Mouse (Mus musculus) testis, adult 2 months (tissue): ENCODE measurements around the gene Gm10273. TPM values are rescaled to one million over a fixed set of nuclear protein-coding genes. Genes with fewer than 3 reads are reported as not detected.
"Not testable (repeated sequence)": the region's sequence is repeated elsewhere in the genome, so short reads cannot be mapped to it uniquely, and the experiment has no call there.

Experiments
- H3K27ac ChIP-seq: fragments of 200-500 bp; 2 replicates; pipeline ENCODE4 v1.5.1; 2012; ENCODE audit warnings: low read depth, low read length; ENCODE audit not compliant: control insufficient read depth, insufficient read depth
- H3K27me3 ChIP-seq: fragments of 200-500 bp; 2 replicates; pipeline ENCODE4 v1.6.1; 2012; ENCODE audit warnings: mild to moderate bottlenecking, low read length, moderate library complexity; ENCODE audit not compliant: control insufficient read depth, insufficient read depth
- H3K36me3 ChIP-seq: fragments of 200-500 bp; 2 replicates; pipeline ENCODE4 v1.6.1; 2012; ENCODE audit warnings: mild to moderate bottlenecking, low read length; ENCODE audit not compliant: control insufficient read depth, insufficient read depth
- H3K4me1 ChIP-seq: fragments of 200-500 bp; 2 replicates; pipeline ENCODE4 v1.6.1; 2012; ENCODE audit warnings: low read length; ENCODE audit not compliant: control insufficient read depth, insufficient read depth
- H3K4me3 ChIP-seq: fragments of 200-500 bp; 2 replicates; pipeline ENCODE4 v1.5.1; 2012; ENCODE audit warnings: low read depth, mild to moderate bottlenecking, low read length, moderate library complexity, mixed read lengths; ENCODE audit not compliant: control insufficient read depth
- CTCF ChIP-seq: fragments of 200-500 bp; IDR thresholded peaks from 2 replicates; pipeline ENCODE4 v1.5.1; 2012; ENCODE audit warnings: low read depth, mild to moderate bottlenecking, inconsistent platforms, low read length, moderate library complexity; ENCODE audit not compliant: control insufficient read depth, insufficient read depth, insufficient replicate concordance
- POLR2A ChIP-seq: fragments of 200-500 bp; IDR thresholded peaks from 2 replicates; pipeline ENCODE4 v1.6.1; 2012; ENCODE audit warnings: low read depth, mild to moderate bottlenecking, inconsistent platforms, low read length, moderate library complexity; ENCODE audit not compliant: control insufficient read depth
- polyA plus RNA-seq: library from polyadenylated mRNA; depleted of rRNA; stranded (reverse); fragments of >200 nt; gene quantifications from 2 replicates; pipeline ENCODE4 v1.2.3, GENCODE M21; 2012; rRNA removed

Gm10273 gene
- polyA plus RNA-seq: 5.1 and 6.3 TPM in 2 replicates

GRCm38 (mm10) chr10:59395461-59395860, at the start of gene Gm10273:
Gene Gm10273, plus strand, starts transcription at chr10:59395632.
- H3K27me3 ChIP-seq, H3K27ac ChIP-seq, H3K4me1 ChIP-seq, H3K4me3 ChIP-seq, H3K36me3 ChIP-seq: not testable (repeated sequence)

GRCm38 (mm10) chr10:59346560-59346959, 48.9 kb upstream of the Gm10273 start:
- TF ChIP-seq CTCF: no peak
- no peak for TF ChIP-seq POLR2A
- no peaks in the 10 kb centered on the region for H3K4me1 ChIP-seq
- no peak overlapping the region for H3K4me3 ChIP-seq
- no peaks in the 10 kb centered on the region for H3K36me3 ChIP-seq
- no peaks in the 10 kb centered on the region for H3K27me3 ChIP-seq
- no peak overlapping the region for H3K27ac ChIP-seq

GRCm38 (mm10) chr10:59348200-59348599, 47.2 kb upstream of the Gm10273 start:
- no peak for TF ChIP-seq CTCF
- no peak for TF ChIP-seq POLR2A

GRCm38 (mm10) chr10:59349536-59349935, 45.9 kb upstream of the Gm10273 start:
- Histone ChIP-seq H3K4me1 (no peaks in the 10 kb centered on the region), H3K27ac (no peak overlapping the region), H3K4me3 (no peak overlapping the region), H3K27me3 (no peaks in the 10 kb centered on the region), H3K36me3 (no peaks in the 10 kb centered on the region)
- TF ChIP-seq POLR2A (no peak), CTCF (no peak)

More at GRCm38 (mm10) chr10:59348200-59348599, 47.2 kb upstream of the Gm10273 start:
- no peaks in the 10 kb centered on the region for H3K27me3 ChIP-seq
- no peaks in the 10 kb centered on the region for H3K4me1 ChIP-seq
- H3K36me3 ChIP-seq: no peaks in the 10 kb centered on the region
- H3K27ac ChIP-seq: no peak overlapping the region
- H3K4me3 ChIP-seq: no peak overlapping the region

GRCm38 (mm10) chr10:59353065-59353464, 42.4 kb upstream of the Gm10273 start:
- Histone ChIP-seq H3K4me3 (no peak overlapping the region), H3K27me3 (no peaks in the 10 kb centered on the region), H3K4me1 (no peaks in the 10 kb centered on the region), H3K27ac (no peak overlapping the region), H3K36me3 (no peaks in the 10 kb centered on the region)
- TF ChIP-seq POLR2A: no peak
- no peak for TF ChIP-seq CTCF

GRCm38 (mm10) chr10:59354120-59354519, 41.3 kb upstream of the Gm10273 start:
- TF ChIP-seq CTCF: no peak
- TF ChIP-seq POLR2A: no peak
- H3K27ac ChIP-seq: no peak overlapping the region
- H3K4me1 ChIP-seq: no peaks in the 10 kb centered on the region
- H3K27me3 ChIP-seq: no peaks in the 10 kb centered on the region
- H3K36me3 ChIP-seq: no peaks in the 10 kb centered on the region
- no peak overlapping the region for H3K4me3 ChIP-seq

- TF ChIP-seq CTCF: no peak
- no peaks in the 10 kb centered on the region for H3K27me3 ChIP-seq
- H3K36me3 ChIP-seq: no peaks in the 10 kb centered on the region
- no peak overlapping the region for H3K27ac ChIP-seq
- H3K4me1 ChIP-seq: no peaks in the 10 kb centered on the region
- H3K4me3 ChIP-seq: no peak overlapping the region
These were observed 40.4 kb upstream of the Gm10273 start for GRCm38 (mm10) chr10:59355020-59355419.

- Histone ChIP-seq H3K4me3 (no peak overlapping the region), H3K27me3 (no peaks in the 10 kb centered on the region), H3K36me3 (no peaks in the 10 kb centered on the region), H3K27ac (no peak overlapping the region), H3K4me1 (no peaks in the 10 kb centered on the region)
- TF ChIP-seq CTCF (no peak), POLR2A (no peak)
These were observed 36.7 kb upstream of the Gm10273 start for GRCm38 (mm10) chr10:59358744-59359143.
